Mouse (Mus musculus) lung, postnatal 0 days (tissue): Measurements from ENCODE around the gene Calr4. TPM values are rescaled to one million over a fixed set of nuclear protein-coding genes. Genes with fewer than 3 reads are reported as not detected.

Experiments
- ATAC-seq: fragments of 200-750 bp; cut with Nextera tagmentation; 2 replicates; pipeline ENCODE4 v1.8.0; 2017; ENCODE audit warnings: moderate library complexity
- DNase-seq: peaks from one replicate; pipeline ENCODE4 v3.0.0-alpha.2; 2016; ENCODE audit warnings: low spot score
- H3K27ac ChIP-seq: fragments of 300-500 bp; sonication (generic); 2 replicates; pipeline ENCODE4 v1.5.1; 2014; ENCODE audit warnings: antibody characterized with exemption, mild to moderate bottlenecking, low read length, mixed read lengths
- H3K27me3 ChIP-seq: fragments of 300-500 bp; sonication (generic); replicated peaks from 2 replicates; pipeline ENCODE4 v1.6.1; 2014; ENCODE audit warnings: low read length, mixed read lengths; ENCODE audit not compliant: insufficient read depth
- H3K36me3 ChIP-seq: fragments of 300-500 bp; sonication (generic); 2 replicates; pipeline ENCODE4 v1.6.1; 2014; ENCODE audit warnings: low read length, mixed read lengths; ENCODE audit not compliant: insufficient read depth
- H3K4me1 ChIP-seq: fragments of 300-500 bp; sonication (generic); 2 replicates; pipeline ENCODE4 v1.6.1; 2014; ENCODE audit warnings: antibody characterized with exemption, low read depth, low read length, mixed read lengths; ENCODE audit not compliant: insufficient read depth
- H3K4me2 ChIP-seq: fragments of 300-500 bp; sonication (generic); replicated peaks from 2 replicates; pipeline ENCODE4 v1.6.1; 2014; ENCODE audit warnings: low read depth, mild to moderate bottlenecking, low read length, moderate library complexity, mixed read lengths
- H3K4me3 ChIP-seq: fragments of 300-500 bp; sonication (generic); 2 replicates; pipeline ENCODE4 v1.5.1; 2014; ENCODE audit warnings: low read depth, low read length
- H3K9ac ChIP-seq: fragments of 300-500 bp; sonication (generic); replicated peaks from 2 replicates; pipeline ENCODE4 v1.6.1; 2014; ENCODE audit warnings: low read depth, mild to moderate bottlenecking
- H3K9me3 ChIP-seq: fragments of 300-500 bp; sonication (generic); 2 replicates; pipeline ENCODE4 v1.6.1; 2016; ENCODE audit warnings: low read length, mixed read lengths
- CTCF ChIP-seq: IDR thresholded peaks from 2 replicates; pipeline ENCODE4 v1.5.1; 2016; ENCODE audit warnings: antibody characterized with exemption, mild to moderate bottlenecking
- EP300 ChIP-seq: IDR thresholded peaks from 2 replicates; pipeline ENCODE4 v1.6.1; 2016; ENCODE audit warnings: antibody characterized with exemption, mild to moderate bottlenecking, control low read depth
- WGBS: fragments of 180-500 bp; shearing (Covaris S2); extraction: QIAGEN DNeasy Blood & Tissue Kit; methylation state at CpG from one replicate; pipeline ENCODE4 v1.1.7; 2014; 5-methylcytosine and 5-hydroxymethylcytosine counted together
- polyA plus RNA-seq: library from polyadenylated mRNA; unstranded; fragments of >200 nt; fragmentation: Nextera tagmentation; extraction: Ambion mirVana; gene quantifications from 2 replicates; pipeline ENCODE4 v1.2.1, GENCODE M21; 2015

Calr4 gene
- polyA plus RNA-seq, 1 experiment from 2014 or later = 0.32 TPM

- Histone ChIP-seq H3K4me1 (peaks cover 3% of the 10 kb centered on the region; the same call in 1 of the 2 replicates), H3K27me3 (no peaks in the 10 kb centered on the region), H3K4me2 (no peak overlapping the region), H3K9ac (no peak overlapping the region), H3K4me3 (no peak overlapping the region), H3K27ac (peak overlapping the region; percentile 45; the same call in 1 of the 2 replicates), H3K36me3 (no peaks in the 10 kb centered on the region), H3K9me3 (no peaks in the 10 kb centered on the region)
- ATAC-seq (no peak), DNase-seq (no peak)
- TF ChIP-seq EP300 (no peak), CTCF (no peak)
- WGBS = 72% methylated on average over 5 of the region's 5 CpGs
Measured at GRCm38 (mm10) chr4:109254511-109254910, 20.2 kb downstream of the Calr4 start.

- H3K9ac ChIP-seq = no peak overlapping the region
- DNase-seq (peak; percentile 38), ATAC-seq (peak; percentile 40; the same call in 1 of the 2 replicates)
- H3K27me3 ChIP-seq = no peaks in the 10 kb centered on the region
- no peaks in the 10 kb centered on the region for H3K9me3 ChIP-seq
- TF ChIP-seq EP300 (0 out of 2 replicates have a peak, but pooled peaks have one; percentile 20), CTCF (peak; percentile 43)
- no peak overlapping the region for H3K4me2 ChIP-seq
- 22% methylated on average over 2 of the region's 2 CpGs for WGBS
- no peaks in the 10 kb centered on the region for H3K36me3 ChIP-seq
- no peak overlapping the region for H3K27ac ChIP-seq
- no peak overlapping the region for H3K4me3 ChIP-seq
- peaks cover 3% of the 10 kb centered on the region; the same call in 1 of the 2 replicates for H3K4me1 ChIP-seq
Measured at GRCm38 (mm10) chr4:109255321-109255720, 21.0 kb downstream of the Calr4 start.

GRCm38 (mm10) chr4:109255727-109256417, 21.6 kb downstream of the Calr4 start:
- Histone ChIP-seq H3K4me1 (peaks cover 3% of the 10 kb centered on the region; the same call in 1 of the 2 replicates), H3K4me2 (no peak overlapping the region), H3K27me3 (no peaks in the 10 kb centered on the region), H3K4me3 (no peak overlapping the region), H3K9me3 (no peaks in the 10 kb centered on the region), H3K9ac (no peak overlapping the region), H3K27ac (no peak overlapping the region), H3K36me3 (no peaks in the 10 kb centered on the region)
- 61% methylated on average over 11 of the region's 11 CpGs for WGBS
- DNase-seq = peak; percentile 22
- TF ChIP-seq EP300 (no peak), CTCF (no peak)
- ATAC-seq = no peak

- DNase-seq = no peak
- no peak for TF ChIP-seq EP300
- TF ChIP-seq CTCF = no peak
- H3K27ac ChIP-seq = no peak overlapping the region
- peaks cover 3% of the 10 kb centered on the region; the same call in 1 of the 2 replicates for H3K4me1 ChIP-seq
- ATAC-seq = no peak
- H3K9me3 ChIP-seq = no peaks in the 10 kb centered on the region
- 84% methylated on average over 6 of the region's 6 CpGs for WGBS
- no peaks in the 10 kb centered on the region for H3K27me3 ChIP-seq
- H3K4me3 ChIP-seq = no peak overlapping the region
- no peaks in the 10 kb centered on the region for H3K36me3 ChIP-seq
- H3K4me2 ChIP-seq = no peak overlapping the region
- H3K9ac ChIP-seq = no peak overlapping the region
Measured at GRCm38 (mm10) chr4:109256791-109257190, 22.5 kb downstream of the Calr4 start.

- ATAC-seq = no peak
- Histone ChIP-seq H3K36me3 (no peaks in the 10 kb centered on the region), H3K4me1 (peaks cover 3% of the 10 kb centered on the region; the same call in 1 of the 2 replicates), H3K4me2 (no peak overlapping the region), H3K4me3 (no peak overlapping the region), H3K27me3 (no peaks in the 10 kb centered on the region), H3K27ac (no peak overlapping the region), H3K9ac (no peak overlapping the region), H3K9me3 (no peaks in the 10 kb centered on the region)
- no peak for DNase-seq
- no peak for TF ChIP-seq EP300
- no peak for TF ChIP-seq CTCF
Measured at GRCm38 (mm10) chr4:109257639-109258038, 23.4 kb downstream of the Calr4 start.

GRCm38 (mm10) chr4:109262068-109262467, 27.8 kb downstream of the Calr4 start:
- 44% methylated on average over 6 of the region's 6 CpGs for WGBS
- no peak overlapping the region for H3K9ac ChIP-seq
- no peak for ATAC-seq
- H3K36me3 ChIP-seq = no peaks in the 10 kb centered on the region
- DNase-seq = no peak
- H3K27ac ChIP-seq = no peak overlapping the region
- H3K4me1 ChIP-seq = no peaks in the 10 kb centered on the region
- H3K4me2 ChIP-seq = no peak overlapping the region
- H3K9me3 ChIP-seq = no peaks in the 10 kb centered on the region
- no peak overlapping the region for H3K4me3 ChIP-seq
- H3K27me3 ChIP-seq = no peaks in the 10 kb centered on the region
- no peak for TF ChIP-seq CTCF
- no peak for TF ChIP-seq EP300
